Mouse (Mus musculus): ENCODE data around the gene Timm13. TPM values are rescaled to one million over a fixed set of nuclear protein-coding genes. Genes with fewer than 3 reads are reported as not detected.
A peak's percentile ranks its signal among the peaks of the same experiment; 100 is the strongest.

The Timm13 gene
- 76.6 and 101 TPM in 2 replicates for polyA plus RNA-seq (2012; ENCODE audit: insufficient read depth, insufficient read length, missing spikeins)

GRCm38 (mm10) chr10:80900318-80901247 lies at the start of gene Timm13:
TSS of gene Timm13 (minus strand) at chr10:80900969.
- peak within 1 kb of the TSS; percentile 72 for H3K4me3 ChIP-seq (ENCODE audit: insufficient read depth, low read length)
- peaks cover 8% of the 10 kb centered on the region for H3K4me1 ChIP-seq (ENCODE audit: control insufficient read depth, insufficient read depth, low read length)
- TF ChIP-seq CTCF (IDR thresholded peaks at IDR 0.05; ENCODE audit: low read depth, low read length) (no peak), POLR2A (IDR thresholded peaks at IDR 0.05; ENCODE audit: borderline replicate concordance, low read depth, low read length) (no peak)
- H3K27ac ChIP-seq (ENCODE audit: insufficient read depth, low read depth, low read length) = peak within 1 kb of the TSS; percentile 73

GRCm38 (mm10) chr10:80950314-80950713 lies 49.5 kb upstream of the Timm13 start:
- Histone ChIP-seq H3K4me1 (ENCODE audit: control insufficient read depth, insufficient read depth, low read length) (peaks cover 31% of the 10 kb centered on the region), H3K4me3 (ENCODE audit: insufficient read depth, low read length) (no peak overlapping the region)
- TF ChIP-seq CTCF (IDR thresholded peaks at IDR 0.05; ENCODE audit: low read depth, low read length) = no peak
- TF ChIP-seq POLR2A (IDR thresholded peaks at IDR 0.05; ENCODE audit: borderline replicate concordance, low read depth, low read length) = no peak

GRCm38 (mm10) chr10:80949081-80949480 lies 48.3 kb upstream of the Timm13 start:
- TF ChIP-seq POLR2A (IDR thresholded peaks at IDR 0.05; ENCODE audit: borderline replicate concordance, low read depth, low read length) (no peak), CTCF (IDR thresholded peaks at IDR 0.05; ENCODE audit: low read depth, low read length) (no peak)
- Histone ChIP-seq H3K27ac (ENCODE audit: insufficient read depth, low read depth, low read length) (peak overlapping the region; percentile 12), H3K4me1 (ENCODE audit: control insufficient read depth, insufficient read depth, low read length) (peaks cover 35% of the 10 kb centered on the region), H3K4me3 (ENCODE audit: insufficient read depth, low read length) (no peak overlapping the region)

More at GRCm38 (mm10) chr10:80950314-80950713, 49.5 kb upstream of the Timm13 start:
- H3K27ac ChIP-seq (ENCODE audit: insufficient read depth, low read depth, low read length) = no peak overlapping the region

GRCm38 (mm10) chr10:80948570-80948969 lies 47.8 kb upstream of the Timm13 start:
- TF ChIP-seq CTCF (IDR thresholded peaks at IDR 0.05; ENCODE audit: low read depth, low read length) (no peak), POLR2A (IDR thresholded peaks at IDR 0.05; ENCODE audit: borderline replicate concordance, low read depth, low read length) (no peak)
- Histone ChIP-seq H3K4me3 (ENCODE audit: insufficient read depth, low read length) (no peak overlapping the region), H3K27ac (ENCODE audit: insufficient read depth, low read depth, low read length) (peak overlapping the region; percentile 12), H3K4me1 (ENCODE audit: control insufficient read depth, insufficient read depth, low read length) (peaks cover 41% of the 10 kb centered on the region)

GRCm38 (mm10) chr10:80947802-80948201 lies 47.0 kb upstream of the Timm13 start:
- peaks cover 48% of the 10 kb centered on the region for H3K4me1 ChIP-seq (ENCODE audit: control insufficient read depth, insufficient read depth, low read length)
- TF ChIP-seq CTCF (IDR thresholded peaks at IDR 0.05; ENCODE audit: low read depth, low read length) (no peak), POLR2A (IDR thresholded peaks at IDR 0.05; ENCODE audit: borderline replicate concordance, low read depth, low read length) (no peak)
- no peak overlapping the region for H3K4me3 ChIP-seq (ENCODE audit: insufficient read depth, low read length)
- H3K27ac ChIP-seq (ENCODE audit: insufficient read depth, low read depth, low read length) = no peak overlapping the region

GRCm38 (mm10) chr10:80946684-80947437 lies 46.1 kb upstream of the Timm13 start:
- H3K4me1 ChIP-seq (ENCODE audit: control insufficient read depth, insufficient read depth, low read length) = peaks cover 54% of the 10 kb centered on the region
- no peak overlapping the region for H3K4me3 ChIP-seq (ENCODE audit: insufficient read depth, low read length)
- TF ChIP-seq POLR2A (IDR thresholded peaks at IDR 0.05; ENCODE audit: borderline replicate concordance, low read depth, low read length) (no peak), CTCF (IDR thresholded peaks at IDR 0.05; ENCODE audit: low read depth, low read length) (peak; percentile 77)
- H3K27ac ChIP-seq (ENCODE audit: insufficient read depth, low read depth, low read length) = no peak overlapping the region

GRCm38 (mm10) chr10:80944231-80944630 lies 43.5 kb upstream of the Timm13 start:
- Histone ChIP-seq H3K4me1 (ENCODE audit: control insufficient read depth, insufficient read depth, low read length) (peaks cover 66% of the 10 kb centered on the region), H3K27ac (ENCODE audit: insufficient read depth, low read depth, low read length) (no peak overlapping the region), H3K4me3 (ENCODE audit: insufficient read depth, low read length) (no peak overlapping the region)
- TF ChIP-seq CTCF (IDR thresholded peaks at IDR 0.05; ENCODE audit: low read depth, low read length) (no peak), POLR2A (IDR thresholded peaks at IDR 0.05; ENCODE audit: borderline replicate concordance, low read depth, low read length) (no peak)

GRCm38 (mm10) chr10:80943701-80944100 lies 42.9 kb upstream of the Timm13 start:
- Histone ChIP-seq H3K4me3 (ENCODE audit: insufficient read depth, low read length) (no peak overlapping the region), H3K4me1 (ENCODE audit: control insufficient read depth, insufficient read depth, low read length) (peaks cover 60% of the 10 kb centered on the region), H3K27ac (ENCODE audit: insufficient read depth, low read depth, low read length) (no peak overlapping the region)

GRCm38 (mm10) chr10:80942919-80943318 lies 42.1 kb upstream of the Timm13 start:
- TF ChIP-seq POLR2A (IDR thresholded peaks at IDR 0.05; ENCODE audit: borderline replicate concordance, low read depth, low read length) = no peak
- TF ChIP-seq CTCF (IDR thresholded peaks at IDR 0.05; ENCODE audit: low read depth, low read length) = no peak
- Histone ChIP-seq H3K4me3 (ENCODE audit: insufficient read depth, low read length) (no peak overlapping the region), H3K27ac (ENCODE audit: insufficient read depth, low read depth, low read length) (peak overlapping the region; percentile 42), H3K4me1 (ENCODE audit: control insufficient read depth, insufficient read depth, low read length) (peaks cover 54% of the 10 kb centered on the region)

More at GRCm38 (mm10) chr10:80943701-80944100, 42.9 kb upstream of the Timm13 start:
- TF ChIP-seq POLR2A (IDR thresholded peaks at IDR 0.05; ENCODE audit: borderline replicate concordance, low read depth, low read length) (no peak), CTCF (IDR thresholded peaks at IDR 0.05; ENCODE audit: low read depth, low read length) (no peak)
